Mouse (Mus musculus): ENCODE measurements around the gene Hyal2.

Gene Hyal2

DNA sequence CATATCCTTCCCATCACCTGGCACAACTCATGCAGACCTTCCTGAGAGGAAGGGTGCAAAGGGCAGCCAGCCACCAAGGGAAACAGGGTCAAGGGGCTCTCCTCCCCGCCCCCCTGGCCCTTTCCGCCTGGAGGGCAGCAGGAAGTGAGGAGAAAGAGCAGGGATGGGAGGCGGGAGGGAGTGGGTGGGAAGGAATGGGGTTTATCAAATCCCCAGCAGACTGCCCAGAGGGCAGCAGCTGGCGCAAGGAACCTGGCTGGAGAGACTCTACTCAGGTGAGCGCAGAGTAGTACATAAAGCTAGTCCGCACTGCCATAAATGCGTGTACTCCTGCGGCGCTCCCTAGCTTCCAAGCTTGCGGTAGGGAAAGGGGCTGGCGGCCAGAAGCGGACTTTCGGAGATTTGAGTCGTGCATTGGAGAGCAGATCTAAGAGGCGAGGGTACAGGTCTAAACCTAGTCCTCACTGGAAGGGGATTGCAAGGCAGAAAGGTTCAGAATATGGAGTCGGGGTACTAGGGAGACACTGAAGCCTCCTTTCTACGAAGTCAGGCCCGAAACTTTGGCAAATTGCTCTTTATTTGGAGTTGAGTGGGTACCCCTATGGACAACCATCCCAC is at the start of gene Hyal2:
TSS of gene Hyal2 (plus strand) at position 244 of the 618 bp plus-strand sequence.
- no peak for DNase-seq (ENCODE audit: low spot score)

DNA sequence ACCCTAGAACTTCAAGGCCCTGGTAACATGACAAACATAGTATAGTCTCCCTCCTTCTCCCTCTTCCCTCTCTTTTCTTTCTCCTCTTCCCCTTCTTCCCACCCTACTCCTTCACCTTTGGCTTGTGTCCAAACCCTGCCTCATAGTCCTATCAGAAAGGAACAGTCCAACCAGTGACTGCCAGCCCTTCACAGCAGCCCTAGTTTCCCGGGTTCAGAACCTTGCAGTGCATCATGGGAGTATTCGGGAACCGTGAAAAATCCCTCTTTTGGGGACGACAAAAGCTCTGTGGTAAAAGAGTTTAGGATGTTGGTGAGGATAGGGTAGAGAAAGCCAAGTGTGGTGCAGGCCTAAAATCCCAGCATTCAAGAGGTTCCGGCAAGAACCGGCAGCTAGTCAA is 47.4 kb upstream of the Hyal2 start:
- no peak for DNase-seq (ENCODE audit: low spot score)

DNA sequence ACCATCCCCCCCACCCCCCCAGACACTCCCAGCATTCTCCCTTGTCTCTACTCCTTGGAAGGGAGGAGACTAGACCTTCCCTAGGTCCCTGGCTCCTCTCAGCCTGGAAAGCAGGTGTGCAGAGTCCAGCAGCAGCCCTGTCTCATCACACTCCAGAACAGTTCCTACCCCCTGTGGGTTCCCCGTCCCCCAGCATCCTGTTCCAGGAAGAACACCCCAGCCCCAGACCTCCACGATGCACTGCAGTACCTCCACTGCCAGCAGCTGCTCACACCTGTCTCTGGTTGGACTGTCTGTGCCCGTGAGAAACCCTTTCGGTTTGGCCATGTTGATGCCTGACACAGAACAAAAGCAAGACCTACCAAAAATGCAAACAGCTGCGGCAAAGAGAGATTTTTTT is 46.6 kb upstream of the Hyal2 start:
- DNase-seq (ENCODE audit: low spot score), result no peak

DNA sequence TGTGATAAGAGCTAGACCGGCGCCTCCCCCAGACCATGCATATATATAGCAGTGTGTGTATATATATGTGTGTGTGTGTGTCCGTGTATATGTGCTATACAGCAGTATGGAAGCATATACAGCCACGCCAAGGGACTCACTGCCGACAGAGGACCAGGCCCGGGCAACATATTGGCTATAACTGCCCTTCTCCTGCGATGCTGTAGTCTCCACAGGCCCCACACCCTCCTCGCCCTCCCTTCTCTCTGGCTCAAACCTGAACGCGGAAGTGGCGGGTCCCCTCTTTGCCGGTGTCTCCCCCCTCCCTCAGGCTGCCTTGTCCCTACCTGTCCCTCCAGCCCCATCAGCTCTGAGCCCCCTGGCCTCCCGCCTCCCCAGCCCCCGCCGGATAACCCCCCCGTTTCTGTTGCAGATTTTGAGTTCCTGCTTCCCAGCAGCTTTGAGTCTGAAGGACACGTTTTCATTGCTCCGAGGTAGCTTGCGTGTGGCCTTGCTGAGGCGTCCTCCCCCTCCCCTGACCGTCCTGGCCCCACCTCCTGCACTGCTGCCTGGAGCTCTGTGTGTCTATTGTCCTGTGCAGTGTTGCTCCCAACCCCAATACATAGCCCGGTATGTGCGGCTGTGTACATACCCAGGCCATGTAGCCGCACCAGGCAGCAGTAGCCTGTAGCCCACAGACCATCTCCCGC is 45.9 kb upstream of the Hyal2 start:
- no peak for DNase-seq (ENCODE audit: low spot score)

DNA sequence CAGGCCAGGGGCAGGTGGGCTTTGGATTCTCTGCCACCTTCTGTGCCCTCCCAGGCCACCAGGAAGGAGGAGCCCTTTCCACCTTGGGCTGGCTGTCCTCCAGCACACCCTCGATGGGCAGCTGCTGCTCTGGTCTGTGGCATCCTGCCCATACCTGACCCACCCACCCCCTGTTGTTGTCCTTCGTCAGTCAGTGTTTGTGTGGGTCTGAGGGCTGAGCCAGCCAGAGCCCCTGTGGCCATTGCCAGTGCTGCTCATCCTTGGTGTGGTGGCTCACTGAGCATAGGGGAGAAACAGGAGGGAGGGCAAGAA is 45.4 kb upstream of the Hyal2 start:
- DNase-seq (ENCODE audit: low spot score), result no peak

DNA sequence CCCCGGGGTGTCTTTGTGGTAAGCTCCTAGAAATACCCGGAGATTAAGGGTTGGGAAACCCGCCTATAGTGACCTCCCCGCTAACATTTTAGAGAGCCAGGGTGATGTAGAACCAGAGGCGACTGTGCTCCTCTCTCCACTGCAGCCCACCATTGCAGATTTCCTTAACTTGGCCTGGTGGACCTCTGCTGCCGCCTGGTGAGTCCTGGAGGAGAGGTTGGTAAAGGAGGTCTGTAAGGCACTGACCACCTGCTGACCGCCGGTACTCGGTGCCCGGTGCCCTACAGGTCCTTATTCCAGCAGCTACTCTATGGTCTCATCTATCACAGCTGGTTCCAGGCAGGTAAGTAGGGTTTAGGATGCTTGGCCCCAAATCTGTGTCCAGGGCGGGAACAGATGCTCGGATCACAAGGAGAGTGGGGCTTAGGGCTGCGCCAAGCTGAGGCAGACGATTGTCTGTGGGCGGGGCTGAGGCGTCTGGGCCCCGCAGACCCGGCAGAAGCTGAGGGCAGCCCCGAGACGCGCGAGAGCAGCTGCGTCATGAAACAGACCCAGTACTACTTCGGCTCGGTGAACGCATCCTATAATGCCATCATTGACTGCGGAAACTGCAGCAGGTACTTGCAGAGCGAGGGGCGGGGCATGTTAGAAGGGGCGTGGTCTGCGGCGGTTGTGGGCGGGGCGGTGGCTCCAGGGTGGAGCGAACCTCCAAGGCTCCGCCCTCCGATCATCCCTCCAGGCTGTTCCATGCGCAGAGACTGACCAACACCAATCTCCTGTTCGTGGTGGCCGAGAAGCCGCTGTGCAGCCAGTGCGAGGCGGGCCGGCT is 41.3 kb upstream of the Hyal2 start:
- DNase-seq (ENCODE audit: low spot score), result peak; percentile 56

DNA sequence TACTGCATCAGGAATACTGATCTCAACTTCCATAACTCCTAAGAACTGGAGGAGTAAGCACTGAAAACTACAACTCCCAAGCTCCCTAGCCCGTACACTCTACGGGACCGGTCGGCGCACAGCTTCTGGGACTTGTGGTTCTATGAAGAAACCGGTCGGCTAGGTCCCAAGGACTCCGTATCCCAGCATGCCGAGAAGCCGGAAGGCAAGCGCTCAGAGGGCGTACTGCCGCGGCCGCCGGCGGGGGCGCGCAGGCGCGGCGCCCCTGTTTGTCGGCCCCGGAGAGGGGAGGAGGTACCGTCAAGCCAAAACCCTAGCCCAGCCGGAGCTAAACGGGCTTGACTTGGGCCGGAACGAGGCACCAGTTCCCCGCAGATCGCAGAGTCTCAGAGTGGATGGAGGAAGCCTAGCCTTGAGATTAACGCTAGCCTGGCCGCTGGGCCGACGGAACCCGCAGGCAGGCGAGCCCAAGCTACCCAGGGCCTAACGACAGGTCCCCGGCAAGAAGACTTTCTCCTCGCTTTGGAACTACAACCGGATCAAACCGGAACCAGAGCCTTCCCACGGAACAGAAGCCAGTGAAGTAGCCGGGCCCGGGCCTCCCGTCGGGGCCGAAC is 33.8 kb upstream of the Hyal2 start, which contains the start of gene Tmem115:
TSS of gene Tmem115 (plus strand) at position 155 of the 617 bp plus-strand sequence.
- DNase-seq (ENCODE audit: low spot score), result peak; percentile 75

DNA sequence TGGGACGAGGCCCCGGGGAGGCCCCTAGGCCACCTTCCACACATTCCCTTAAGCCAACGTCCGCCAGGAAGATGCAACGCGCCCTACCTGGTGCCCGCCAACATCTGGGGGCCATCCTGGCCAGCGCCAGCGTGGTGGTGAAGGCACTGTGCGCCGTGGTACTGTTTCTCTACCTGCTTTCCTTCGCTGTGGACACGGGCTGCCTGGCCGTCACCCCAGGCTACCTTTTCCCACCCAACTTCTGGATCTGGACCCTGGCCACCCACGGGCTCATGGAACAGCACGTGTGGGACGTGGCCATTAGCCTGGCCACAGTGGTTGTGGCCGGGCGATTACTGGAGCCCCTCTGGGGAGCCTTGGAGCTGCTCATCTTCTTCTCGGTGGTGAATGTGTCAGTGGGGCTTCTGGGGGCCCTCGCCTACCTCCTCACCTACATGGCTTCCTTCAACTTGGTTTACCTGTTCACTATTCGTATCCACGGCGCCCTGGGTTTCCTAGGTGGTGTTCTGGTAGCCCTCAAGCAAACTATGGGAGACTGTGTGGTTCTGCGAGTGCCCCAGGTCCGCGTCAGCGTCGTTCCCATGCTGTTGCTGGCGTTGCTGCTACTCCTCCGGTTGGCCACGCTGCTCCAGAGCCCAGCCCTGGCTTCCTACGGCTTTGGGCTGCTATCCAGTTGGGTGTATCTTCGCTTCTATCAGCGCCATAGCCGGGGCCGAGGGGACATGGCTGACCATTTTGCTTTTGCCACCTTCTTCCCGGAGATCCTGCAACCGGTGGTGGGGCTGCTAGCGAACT is 33.1 kb upstream of the Hyal2 start:
- DNase-seq (ENCODE audit: low spot score), result no peak

DNA sequence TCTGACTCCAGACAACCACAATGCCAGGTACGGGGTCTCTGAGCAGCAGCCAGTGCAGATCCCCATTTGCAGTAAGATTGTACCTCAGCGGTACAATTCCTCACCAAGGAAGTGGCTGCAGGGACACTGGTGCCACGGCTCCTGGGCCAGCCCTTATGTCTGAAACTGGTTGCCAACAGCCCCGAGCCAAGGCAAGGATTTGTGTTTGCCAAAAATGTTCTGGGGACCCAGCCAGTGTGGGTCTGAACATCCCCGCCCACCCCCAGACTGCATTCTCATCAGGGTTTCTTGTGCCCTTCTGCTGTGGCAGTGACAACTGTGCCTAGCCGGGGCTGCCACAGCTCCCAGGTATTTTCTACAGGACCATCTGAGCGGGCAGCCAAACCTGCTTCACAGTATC is 29.5 kb upstream of the Hyal2 start:
- no peak for DNase-seq (ENCODE audit: low spot score)

DNA sequence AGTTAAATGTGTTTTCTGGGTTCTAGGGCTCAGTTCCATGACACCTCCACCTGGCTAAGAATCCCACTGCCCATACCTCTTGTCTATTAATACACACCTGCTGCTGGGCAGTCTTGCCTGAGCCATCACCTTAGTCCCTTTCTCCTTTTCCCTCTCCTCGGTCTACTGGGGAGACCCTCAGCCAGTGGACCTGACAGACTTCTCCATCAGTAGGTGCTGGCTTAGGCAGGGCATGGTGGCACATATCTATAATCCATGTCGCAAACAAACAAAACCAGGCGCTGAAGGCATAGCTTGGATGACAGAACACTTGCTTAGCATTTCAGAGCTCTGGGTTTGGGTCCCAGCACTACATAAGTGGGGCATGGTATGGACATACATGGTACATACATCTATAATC is 29.0 kb upstream of the Hyal2 start:
- no peak for DNase-seq (ENCODE audit: low spot score)

DNA sequence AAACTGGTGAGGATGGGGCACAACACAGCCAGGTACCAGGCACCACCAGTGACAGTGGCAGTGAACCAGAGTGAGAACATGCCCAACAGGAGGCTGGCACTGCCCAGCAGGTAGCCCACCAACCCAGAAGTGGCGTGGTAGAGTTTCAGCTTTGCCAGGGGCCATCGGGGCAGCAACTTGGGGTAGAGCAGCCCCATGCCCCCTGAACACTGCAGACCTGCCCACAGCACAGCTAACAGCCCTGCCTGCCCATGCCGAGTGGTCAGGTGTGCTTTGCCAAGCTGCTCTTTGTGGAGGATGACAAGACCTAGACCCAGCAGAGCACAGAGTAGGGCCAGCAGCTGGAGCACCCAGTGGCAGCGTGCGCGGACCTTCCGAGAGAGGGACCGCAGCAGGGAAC is 27.8 kb upstream of the Hyal2 start:
- DNase-seq (ENCODE audit: low spot score), result no peak

DNA sequence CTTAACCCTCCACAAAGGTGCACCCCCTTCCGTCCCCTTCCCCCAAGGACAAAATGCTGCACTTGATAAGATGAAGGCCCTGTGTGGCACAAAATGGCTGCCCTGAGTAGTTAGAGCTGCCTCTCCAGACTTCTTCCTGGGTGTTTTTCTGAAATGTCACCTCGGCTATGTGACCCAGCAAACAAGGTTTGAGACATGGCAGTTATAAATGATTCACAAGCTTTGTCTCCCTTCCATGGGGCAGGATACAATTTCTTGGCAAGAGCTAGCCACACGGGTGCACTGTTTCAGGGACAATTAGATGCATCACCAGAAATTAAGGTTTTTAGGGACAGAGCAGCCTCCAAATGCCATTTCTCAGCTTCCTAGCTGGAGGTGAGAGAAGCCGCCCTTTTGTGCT is 27.3 kb upstream of the Hyal2 start:
- DNase-seq (ENCODE audit: low spot score), result no peak

DNA sequence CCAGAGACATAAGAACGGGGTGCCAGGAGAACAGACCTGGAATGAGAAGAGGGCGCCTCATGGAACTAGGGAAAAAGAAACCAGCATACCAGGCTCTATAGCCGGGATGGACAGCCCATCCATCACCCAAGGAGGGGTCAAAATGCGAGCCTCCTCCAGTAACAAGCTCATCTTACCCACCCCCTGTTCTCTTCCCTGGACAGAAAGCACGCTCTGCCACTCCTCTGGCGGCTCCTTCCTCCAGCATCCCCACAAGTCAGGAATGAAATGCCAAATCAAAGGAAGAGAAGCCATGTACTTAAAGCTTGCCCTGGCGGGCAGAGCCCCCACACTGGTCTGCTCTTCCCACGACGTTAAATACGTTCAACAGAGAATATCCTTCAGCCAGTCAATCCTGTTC is 26.7 kb upstream of the Hyal2 start:
- DNase-seq (ENCODE audit: low spot score), result no peak

DNA sequence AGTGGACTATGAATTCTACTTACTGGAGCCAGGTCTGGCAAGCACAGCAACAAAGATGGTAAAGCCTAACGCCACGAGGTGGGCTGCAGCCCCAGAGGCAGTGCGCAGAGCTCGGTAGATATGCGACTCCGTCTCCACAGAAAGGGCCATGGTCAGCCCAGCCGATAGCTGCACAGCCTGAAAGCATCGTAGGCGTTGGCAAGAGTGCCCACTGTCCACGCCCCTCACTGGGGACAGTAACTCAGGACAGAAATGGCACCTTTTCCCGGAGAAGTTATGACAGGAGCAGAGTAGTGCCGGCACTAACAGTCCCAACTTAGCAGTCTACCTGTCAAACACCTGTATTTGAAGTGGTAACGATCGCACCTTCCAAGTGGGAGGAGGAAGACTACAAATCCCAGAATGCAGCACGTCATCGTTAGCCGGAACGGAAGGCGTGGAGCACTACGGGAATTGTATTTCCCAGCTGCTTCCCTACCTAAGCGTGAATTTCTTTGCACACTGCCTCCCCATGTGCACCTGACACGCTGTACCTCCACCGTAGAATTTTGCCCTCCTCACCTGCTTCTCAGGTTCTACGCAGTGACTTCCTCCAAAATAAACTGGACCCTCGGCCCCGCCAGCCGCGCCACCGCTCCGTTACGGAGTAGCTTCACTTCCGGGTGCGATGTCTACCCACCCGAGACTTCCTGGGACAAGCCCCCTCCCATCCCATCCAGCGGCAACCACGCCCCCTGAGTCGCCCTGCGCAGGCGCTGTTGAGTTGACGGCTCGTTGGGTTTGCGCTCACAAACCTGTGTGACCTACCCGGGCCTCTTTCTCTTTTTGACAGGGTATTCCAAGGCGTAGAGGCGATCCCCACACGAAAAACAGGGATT is 26.0 kb upstream of the Hyal2 start, which contains the start of the genes Cyb561d2 and Nprl2:
TSS of gene Cyb561d2 (minus strand) at position 720 of the 878 bp plus-strand sequence.
TSS of gene Nprl2 (plus strand) at position 753 of the 878 bp plus-strand sequence.
- peak; percentile 86 for DNase-seq (ENCODE audit: low spot score)

DNA sequence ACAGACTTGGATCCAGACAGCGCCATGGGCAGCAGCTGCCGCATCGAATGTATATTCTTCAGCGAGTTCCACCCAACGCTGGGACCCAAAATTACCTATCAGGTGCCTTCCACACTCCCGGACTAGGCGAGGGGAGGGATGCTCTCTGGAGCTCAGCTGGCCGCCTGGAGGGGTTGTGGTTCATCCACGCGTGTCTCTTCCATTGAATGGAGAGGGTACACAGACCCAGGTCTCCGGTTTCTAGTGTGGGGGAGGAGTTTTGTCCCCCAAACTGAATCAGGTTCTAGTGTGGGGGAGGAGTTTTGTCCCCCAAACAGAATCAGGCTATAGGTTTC is 25.4 kb upstream of the Hyal2 start:
- DNase-seq (ENCODE audit: low spot score), result no peak

DNA sequence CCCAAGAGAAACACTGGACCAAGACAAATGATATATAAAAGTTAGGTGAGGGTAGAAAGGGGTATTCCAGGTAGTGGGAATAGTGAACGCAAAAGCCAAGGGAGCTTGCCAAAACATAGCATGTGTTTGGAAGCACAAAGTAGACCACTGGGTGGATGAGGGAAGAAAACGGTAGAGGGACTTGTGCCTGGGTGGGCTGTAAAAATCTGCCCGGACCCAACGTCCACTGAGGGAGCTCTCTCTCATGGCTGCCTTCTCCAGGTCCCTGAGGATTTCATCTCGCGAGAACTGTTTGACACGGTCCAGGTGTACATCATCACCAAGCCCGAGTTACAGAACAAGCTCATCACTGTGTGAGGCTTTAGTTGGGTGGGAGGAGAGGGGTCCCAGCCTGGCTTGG is 25.0 kb upstream of the Hyal2 start:
- DNase-seq (ENCODE audit: low spot score), result no peak

DNA sequence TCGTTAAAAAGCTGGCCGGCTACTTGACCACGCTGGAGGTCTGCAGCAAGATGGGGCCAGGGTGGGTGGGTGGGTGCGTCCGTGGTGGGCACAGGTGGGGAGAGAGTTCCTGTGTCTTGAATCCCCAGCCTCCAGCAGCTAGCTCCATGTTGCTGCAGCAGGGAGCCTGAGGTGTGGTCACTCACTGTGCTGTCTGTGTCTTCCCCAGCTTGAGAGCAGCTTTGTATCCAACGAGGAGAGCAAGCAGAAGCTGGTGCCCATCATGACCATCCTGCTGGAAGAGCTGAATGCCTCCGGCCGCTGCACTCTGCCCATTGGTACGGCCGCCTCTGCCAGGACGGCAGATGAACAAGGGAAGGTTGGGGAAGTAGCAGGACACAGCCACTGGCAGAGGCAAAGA is 24.4 kb upstream of the Hyal2 start:
- no peak for DNase-seq (ENCODE audit: low spot score)

DNA sequence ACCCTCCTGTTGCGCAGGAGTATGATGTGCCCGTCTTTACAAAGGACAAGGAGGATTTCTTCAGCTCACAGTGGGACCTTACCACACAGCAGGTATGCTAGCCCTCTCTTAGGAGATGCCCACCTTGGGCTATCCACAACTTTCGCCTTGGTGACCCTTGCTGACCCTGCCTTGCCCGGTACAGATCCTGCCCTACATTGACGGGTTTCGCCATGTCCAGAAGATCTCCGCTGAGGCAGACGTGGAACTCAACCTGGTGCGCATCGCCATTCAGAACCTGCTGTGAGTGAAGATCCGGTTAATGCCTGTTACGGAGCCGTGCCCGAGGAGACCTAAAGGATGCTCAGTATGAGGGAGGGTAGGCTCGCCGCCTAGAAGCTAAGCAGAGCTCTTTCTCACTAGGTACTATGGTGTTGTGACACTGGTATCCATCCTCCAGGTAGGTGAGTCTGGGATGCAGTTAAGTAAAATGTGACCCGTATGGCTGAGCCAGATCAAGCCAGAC is 23.5 kb upstream of the Hyal2 start:
- no peak for DNase-seq (ENCODE audit: low spot score)

DNA sequence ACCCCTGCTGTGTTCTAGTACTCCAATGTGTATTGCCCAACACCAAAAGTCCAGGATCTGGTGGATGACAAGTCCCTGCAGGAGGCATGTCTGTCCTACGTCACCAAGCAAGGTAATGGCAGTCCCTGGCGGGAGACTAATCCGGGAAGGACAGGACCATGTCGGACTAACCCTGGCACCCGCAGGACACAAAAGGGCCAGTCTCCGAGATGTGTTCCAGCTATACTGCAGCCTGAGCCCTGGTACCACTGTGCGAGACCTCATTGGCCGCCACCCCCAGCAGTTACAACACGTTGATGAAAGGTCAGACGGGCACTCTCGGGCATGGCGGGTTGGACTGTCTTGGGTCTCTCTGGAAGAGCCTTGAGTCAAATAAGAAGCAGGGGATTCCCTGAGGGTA is 23.0 kb upstream of the Hyal2 start:
- DNase-seq (ENCODE audit: low spot score), result no peak

DNA sequence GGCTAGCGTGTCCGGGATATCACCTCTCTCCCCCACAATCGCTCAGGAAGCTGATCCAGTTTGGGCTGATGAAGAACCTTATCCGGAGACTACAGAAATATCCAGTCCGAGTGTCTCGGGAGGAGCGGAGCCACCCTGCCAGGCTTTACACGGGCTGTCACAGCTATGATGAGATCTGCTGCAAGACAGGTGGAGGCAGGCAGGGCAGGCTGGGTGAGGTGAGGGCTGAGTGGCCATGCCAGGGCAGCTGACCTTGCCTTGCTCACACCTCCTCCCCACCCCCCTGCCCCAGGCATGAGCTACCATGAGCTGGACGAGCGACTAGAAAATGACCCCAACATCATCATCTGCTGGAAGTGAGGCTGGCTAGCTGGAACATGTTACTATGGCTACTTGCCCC is 22.5 kb upstream of the Hyal2 start:
- no peak for DNase-seq (ENCODE audit: low spot score)

DNA sequence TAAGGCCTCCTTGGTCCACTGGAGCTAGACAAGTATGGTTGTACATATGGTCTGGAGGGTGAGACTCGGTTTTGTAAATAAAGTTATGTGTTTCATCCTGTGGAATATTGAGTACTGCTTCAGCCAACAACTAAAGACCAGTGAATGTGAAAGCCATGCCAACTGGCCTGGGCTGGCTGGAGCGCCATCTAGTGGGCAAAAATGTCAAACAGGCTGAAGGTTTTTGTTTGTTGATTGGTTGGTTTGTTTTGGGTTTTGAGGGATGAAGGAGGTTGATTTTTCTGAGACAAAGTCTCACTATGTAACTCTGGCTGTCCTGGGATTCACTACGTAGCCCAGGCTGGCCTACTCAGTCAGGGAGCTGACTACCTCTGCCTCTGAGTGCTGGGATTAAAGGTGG is 22.1 kb upstream of the Hyal2 start:
- DNase-seq (ENCODE audit: low spot score), result no peak

Measured in ovary, postnatal 10 days (tissue).